Mouse (Mus musculus) heart, postnatal 0 days (tissue): ENCODE data around the gene Rhebl1.

Experiments
- CTCF ChIP-seq: IDR thresholded peaks from 2 replicates; pipeline ENCODE4 v1.5.1; 2016; ENCODE audit warnings: antibody characterized with exemption, control low read depth, low read depth
- EP300 ChIP-seq: IDR thresholded peaks from 2 replicates; pipeline ENCODE4 v1.6.1; 2016; ENCODE audit warnings: antibody characterized with exemption, low read depth

GRCm38 (mm10) chr15:98902600-98902999, 8.3 kb upstream of the Rhebl1 start:
- TF ChIP-seq CTCF: no peak
- TF ChIP-seq EP300: no peak
